Mouse (Mus musculus): ENCODE results near the gene Impg1.
A peak's percentile ranks its signal among the peaks of the same experiment; 100 is the strongest.

DNA sequence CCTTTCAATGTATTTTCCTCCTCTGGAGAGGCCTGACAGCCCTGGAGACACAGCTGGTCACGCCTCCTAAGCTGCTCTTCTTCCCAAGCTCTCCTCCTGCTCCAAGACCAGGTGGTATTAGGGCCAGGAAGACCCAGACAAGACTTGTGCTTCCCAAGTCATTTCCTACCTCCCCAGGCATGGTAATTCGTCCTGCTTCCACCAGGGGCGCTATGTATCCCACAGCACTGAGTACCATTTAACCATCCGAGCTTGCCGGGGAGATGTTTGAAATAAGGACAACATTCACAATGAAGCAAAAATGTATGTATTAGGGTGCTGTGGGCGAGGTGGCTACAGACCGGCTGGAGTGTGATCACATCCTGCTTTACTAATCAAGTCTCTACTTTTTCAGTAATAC, 79.3 kb downstream of the Impg1 start:
- TF ChIP-seq CTCF (IDR thresholded peaks at IDR 0.05 in 2 of 3, conservative IDR thresholded peaks at IDR 0.05 in 1 of 3; ENCODE audit: control insufficient read depth in 1 of 3, insufficient read depth in 1 of 3, low read depth in 2 of 3, low read length in 3 of 3, poor library complexity in 1 of 3, severe bottlenecking in 1 of 3) (peak; percentile 48 to 63 (median 57)), HCFC1 (IDR thresholded peaks at IDR 0.05; ENCODE audit: low read depth, low read length) (no peak), GATA1 (IDR thresholded peaks at IDR 0.05; ENCODE audit: low read depth, low read length) (no peak), MEF2A (IDR thresholded peaks at IDR 0.05; ENCODE audit: extremely low read depth, insufficient replicate concordance, low read depth, low read length, poor library complexity, severe bottlenecking) (no peak), KAT2A (conservative IDR thresholded peaks at IDR 0.05; ENCODE audit: low read depth, low read length) (no peak), POLR2AphosphoS2 (IDR thresholded peaks at IDR 0.05; ENCODE audit: low read length) (no peak), POLR2A (IDR thresholded peaks at IDR 0.05; ENCODE audit: control insufficient read depth in 1 of 2, insufficient read depth in 1 of 2, low read depth in 1 of 2, low read length in 2 of 2, poor library complexity in 1 of 2) (no peak), UBTF (IDR thresholded peaks at IDR 0.05; ENCODE audit: borderline replicate concordance, insufficient read depth, low read depth, low read length) (no peak), ZKSCAN1 (IDR thresholded peaks at IDR 0.05; ENCODE audit: low read depth, low read length) (no peak), TCF12 (IDR thresholded peaks at IDR 0.05; ENCODE audit: low read depth, low read length) (no peak), USF2 (IDR thresholded peaks at IDR 0.05; ENCODE audit: borderline replicate concordance in 1 of 2, insufficient read depth in 1 of 2, low read depth in 1 of 2, low read length in 2 of 2) (no peak), ZMIZ1 (IDR thresholded peaks at IDR 0.05; ENCODE audit: low read depth, low read length) (no peak)
